Comparison of ENCODE assay signal across 14 mouse cellular contexts in the genomic region with DNA sequence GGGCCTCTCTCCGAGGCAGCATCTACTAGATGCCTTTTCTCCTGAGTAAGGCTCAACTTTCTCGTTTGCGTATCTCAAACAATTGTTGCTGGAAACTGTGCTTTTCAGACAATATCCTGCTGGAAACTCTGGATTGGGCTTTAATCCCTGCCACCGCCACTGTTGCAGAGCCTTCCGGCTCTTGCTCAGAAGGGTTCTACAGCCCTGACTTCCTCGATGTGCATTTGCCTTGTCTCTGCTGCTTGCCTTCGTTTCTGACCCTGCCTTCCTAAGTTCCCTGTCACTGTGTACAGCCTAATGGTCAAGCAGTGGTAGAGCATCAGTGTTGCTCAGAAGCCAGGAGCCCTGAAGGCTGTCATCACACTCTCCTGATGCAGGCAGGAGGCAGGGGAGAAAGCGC.
DNase-seq lines count a peak whose midpoint lies in the region; ATAC-seq and TF ChIP-seq lines count a peak whose summit lies in the region.
"Had no signal": no experiment of that assay in that cellular context is flagged by ENCODE, and none has a peak within 500 bp of the region (broad histone marks: within the 10 kb centered on the region; RNA-seq: fewer than 3 reads in every experiment).

No protein-coding gene starts in this region.

- H3K79me2 ChIP-seq in heart, adult 2 months (replicated peaks; ENCODE audit: control insufficient read depth, insufficient read depth, low read length), result peaks cover 9% of the 10 kb centered on the region; the same call in 1 of the 2 replicates
- H3K79me2 ChIP-seq in CH12.LX (replicated peaks; ENCODE audit: control insufficient read depth, extremely low read depth, insufficient read depth, poor library complexity, severe bottlenecking), result no peaks in the 10 kb centered on the region

- peak overlapping the region; percentile 65 for H3K27ac ChIP-seq in heart, adult 2 months
- H3K27ac ChIP-seq in hindbrain, embryonic 15.5 days (replicated peaks), result peak overlapping the region; percentile 25; the same call in 1 of the 2 replicates
- H3K27ac ChIP-seq in hindbrain, postnatal 0 days, result no peak overlapping the region
- H3K27ac ChIP-seq in CH12.LX (ENCODE audit: insufficient read depth, low read depth), result no peak overlapping the region
- H3K27ac ChIP-seq in brown adipose tissue, adult 24 weeks (replicated peaks; ENCODE audit: low read depth, low read length), result peak overlapping the region; percentile 48
- H3K27ac ChIP-seq: limb, embryonic 13.5 days; stomach, postnatal 0 days had no signal

- H3K9ac ChIP-seq in heart, adult 2 months (ENCODE audit: low read depth, low read length), result no peak overlapping the region
- no peak overlapping the region for H3K9ac ChIP-seq in hindbrain, embryonic 15.5 days
- H3K9ac ChIP-seq in hindbrain, postnatal 0 days (replicated peaks; ENCODE audit: low read length), result no peak overlapping the region
- no peak overlapping the region for H3K9ac ChIP-seq in CH12.LX (ENCODE audit: insufficient read depth, low read depth)
- H3K9ac ChIP-seq: limb, embryonic 13.5 days had no signal

- no peak for TF ChIP-seq CTCF in heart, adult 2 months (IDR thresholded peaks at IDR 0.05)
- no peak for TF ChIP-seq CTCF in hindbrain, postnatal 0 days (IDR thresholded peaks at IDR 0.05; ENCODE audit: low read depth)
- TF ChIP-seq CTCF in CH12.LX (conservative IDR thresholded peaks at IDR 0.05 in 1 of 2, IDR thresholded peaks at IDR 0.05 in 1 of 2; ENCODE audit: low read depth in 2 of 2, low read length in 2 of 2), result no peak

- TF ChIP-seq EP300 in heart, adult 2 months (IDR thresholded peaks at IDR 0.05; ENCODE audit: insufficient read depth, low read depth, low read length), result no peak
- TF ChIP-seq EP300 in CH12.LX (IDR thresholded peaks at IDR 0.05; ENCODE audit: low read length), result no peak

- no peak for ATAC-seq in hindbrain, embryonic 15.5 days (ENCODE audit: low FRiP score, low read depth)
- ATAC-seq in hindbrain, postnatal 0 days, result no peak; the same call in 1 of the 2 replicates
- ATAC-seq: hindbrain, embryonic 16.5 days had no signal

- no peak overlapping the region for H3K4me2 ChIP-seq in hindbrain, embryonic 15.5 days
- H3K4me2 ChIP-seq in hindbrain, postnatal 0 days (ENCODE audit: low read depth, low read length), result no peak overlapping the region
- H3K4me2 ChIP-seq in CH12.LX (ENCODE audit: insufficient read depth, low read depth, poor library complexity, severe bottlenecking), result no peak overlapping the region
- H3K4me2 ChIP-seq: limb, embryonic 13.5 days had no signal

- WGBS in heart, adult 2 months, result 48% methylated on average over 8 of the region's 8 CpGs
- WGBS in hindbrain, embryonic 15.5 days, result 79% methylated on average over 8 of the region's 8 CpGs
- whole genome bisulfite sequencing in hindbrain, postnatal 0 days, result 79% methylated on average over 8 of the region's 8 CpGs

- dilution Hi-C loops in CH12.LX (cut with MboI; ENCODE audit: extremely low pct_ligation_motif_present, extremely low pct_unique_long_range_greater_than_20kb, low sequenced_read_pairs), result no loop called here

- H3K4me1 ChIP-seq in heart, adult 2 months (ENCODE audit: control insufficient read depth, insufficient read depth, low read length), result peaks cover 26% of the 10 kb centered on the region
- H3K4me1 ChIP-seq in hindbrain, embryonic 15.5 days (replicated peaks), result peaks cover 22% of the 10 kb centered on the region
- H3K4me1 ChIP-seq in hindbrain, postnatal 0 days (ENCODE audit: insufficient read depth, low read length), result peaks cover 7% of the 10 kb centered on the region; the same call in 1 of the 2 replicates
- H3K4me1 ChIP-seq in CH12.LX (ENCODE audit: control insufficient read depth in 1 of 2, insufficient read depth in 2 of 2), result peaks cover 7 to 11% of the 10 kb centered on the region in 2 experiments
- H3K4me1 ChIP-seq in brown adipose tissue, adult 24 weeks (ENCODE audit: control insufficient read depth, insufficient read depth, insufficient read length, low read length), result peaks cover 25% of the 10 kb centered on the region

- H3K27me3 ChIP-seq in heart, adult 2 months (ENCODE audit: control insufficient read depth, insufficient read depth, low read length), result no peaks in the 10 kb centered on the region
- no peaks in the 10 kb centered on the region for H3K27me3 ChIP-seq in hindbrain, embryonic 15.5 days
- H3K27me3 ChIP-seq in hindbrain, postnatal 0 days (ENCODE audit: insufficient read depth, low read length), result no peaks in the 10 kb centered on the region
- H3K27me3 ChIP-seq in CH12.LX (replicated peaks), result no peaks in the 10 kb centered on the region
- H3K27me3 ChIP-seq: limb, embryonic 13.5 days had no signal

- DNase-seq in heart, adult 2 months, result no peak
- no peak for DNase-seq in heart, postnatal 10 days
- DNase-seq in hindbrain, postnatal 0 days (ENCODE audit: low spot score), result no peak
- no peak for DNase-seq in CH12.LX (ENCODE audit: extremely low read depth)
- DNase-seq in layer of hippocampus, adult 9-11 months, result no peak
- DNase-seq: cerebellum, adult 9-10 months; kidney, adult 9 months; lung, postnatal 14 days; right cerebral cortex, postnatal 25 days had no signal

- no peaks in the 10 kb centered on the region for H3K9me3 ChIP-seq in hindbrain, embryonic 15.5 days
- H3K9me3 ChIP-seq in hindbrain, postnatal 0 days (ENCODE audit: low read length), result no peaks in the 10 kb centered on the region
- H3K9me3 ChIP-seq in CH12.LX (replicated peaks; ENCODE audit: low read length), result no peaks in the 10 kb centered on the region
- H3K9me3 ChIP-seq: limb, embryonic 13.5 days had no signal

- H3K4me3 ChIP-seq in heart, adult 2 months, result no peak overlapping the region; the same call in 1 of the 2 replicates
- no peak overlapping the region for H3K4me3 ChIP-seq in hindbrain, embryonic 15.5 days
- no peak overlapping the region for H3K4me3 ChIP-seq in hindbrain, postnatal 0 days (ENCODE audit: low read length)
- no peak overlapping the region for H3K4me3 ChIP-seq in CH12.LX (replicated peaks in 1 of 3; ENCODE audit: low read depth in 2 of 3, low read length in 2 of 3, poor library complexity in 1 of 3)
- no peak overlapping the region for H3K4me3 ChIP-seq in brown adipose tissue, adult 24 weeks (ENCODE audit: insufficient read depth, low read depth, low read length)
- H3K4me3 ChIP-seq: limb, embryonic 13.5 days had no signal

- intact Hi-C loops in heart, adult 2 months (cut with DNase I), result no loop called here
- intact Hi-C loops in heart, postnatal 10 days (cut with DNase I), result loop anchor here (5.0 to 10.0 kb wide), 2 partner anchors 92 to 550 kb away; no protein-coding TSS in a partner anchor

- in situ Hi-C loops in CH12.LX (cut with MboI; ENCODE audit: low pct_ligation_motif_present, low pct_unique_long_range_greater_than_20kb, low sequenced_read_pairs), result no loop called here

- H3K36me3 ChIP-seq in heart, adult 2 months (ENCODE audit: control insufficient read depth, insufficient read depth, low read length), result peaks cover 14% of the 10 kb centered on the region
- no peaks in the 10 kb centered on the region for H3K36me3 ChIP-seq in hindbrain, embryonic 15.5 days
- H3K36me3 ChIP-seq in hindbrain, postnatal 0 days (ENCODE audit: insufficient read depth, low read length), result no peaks in the 10 kb centered on the region
- no peaks in the 10 kb centered on the region for H3K36me3 ChIP-seq in CH12.LX (replicated peaks in 1 of 2; ENCODE audit: control insufficient read depth in 1 of 2, insufficient read depth in 1 of 2, low read length in 1 of 2)

- TF ChIP-seq POLR2A in heart, adult 2 months (IDR thresholded peaks at IDR 0.05; ENCODE audit: insufficient read depth, low read depth, low read length), result no peak
- no peak for TF ChIP-seq POLR2A in CH12.LX (IDR thresholded peaks at IDR 0.05; ENCODE audit: low read depth, low read length)

- peak; percentile 2; the same call in 1 of the 2 replicates for TF ChIP-seq RAD21 in CH12.LX (IDR thresholded peaks at IDR 0.05; ENCODE audit: low read depth, low read length)

TF ChIP-seq in CH12.LX, 34 proteins besides CTCF, POLR2A, EP300 and RAD21:
- TF ChIP-seq JUND (conservative IDR thresholded peaks at IDR 0.05; ENCODE audit: low read depth, low read length) (no peak), ZKSCAN1 (IDR thresholded peaks at IDR 0.05; ENCODE audit: borderline replicate concordance, low read depth, low read length) (no peak), POLR2AphosphoS2 (IDR thresholded peaks at IDR 0.05; ENCODE audit: low read depth, low read length) (no peak), NELFE (IDR thresholded peaks at IDR 0.05; ENCODE audit: low read depth, low read length) (no peak), BHLHE40 (IDR thresholded peaks at IDR 0.05; ENCODE audit: low read depth, low read length) (no peak), IRF4 (IDR thresholded peaks at IDR 0.05; ENCODE audit: low read depth, low read length) (no peak), GABPA (IDR thresholded peaks at IDR 0.05; ENCODE audit: insufficient replicate concordance, low read depth, low read length) (no peak), ZNF384 (IDR thresholded peaks at IDR 0.05; ENCODE audit: low read depth, low read length) (no peak), RCOR1 (conservative IDR thresholded peaks at IDR 0.05; ENCODE audit: low read depth, low read length) (no peak), USF2 (conservative IDR thresholded peaks at IDR 0.05; ENCODE audit: low read depth, low read length) (no peak), UBTF (IDR thresholded peaks at IDR 0.05; ENCODE audit: low read depth, low read length) (no peak), ZMIZ1 (IDR thresholded peaks at IDR 0.05; ENCODE audit: low read depth, low read length) (no peak), ELF1 (IDR thresholded peaks at IDR 0.05; ENCODE audit: low read depth, low read length) (no peak), TBP (conservative IDR thresholded peaks at IDR 0.05; ENCODE audit: low read depth, low read length) (no peak), MAFK (IDR thresholded peaks at IDR 0.05; ENCODE audit: insufficient replicate concordance, low read length) (no peak), CHD1 (IDR thresholded peaks at IDR 0.05; ENCODE audit: low read depth, low read length) (no peak), MXI1 (IDR thresholded peaks at IDR 0.05; ENCODE audit: low read depth, low read length) (no peak), CHD2 (IDR thresholded peaks at IDR 0.05; ENCODE audit: low read length) (no peak)

Comparison
In these comparisons a context has a peak if more than half of its experiments do, and no peak if none do; other contexts are left out.
1. H3K27ac ChIP-seq: peak in heart, adult 2 months (single experiment), hindbrain, embryonic 15.5 days (single experiment) and brown adipose tissue, adult 24 weeks (single experiment); none in hindbrain, postnatal 0 days (single experiment) and CH12.LX (single experiment).